Mouse (Mus musculus): ENCODE measurements around the gene Ubqln4.

The Ubqln4 gene

DNA sequence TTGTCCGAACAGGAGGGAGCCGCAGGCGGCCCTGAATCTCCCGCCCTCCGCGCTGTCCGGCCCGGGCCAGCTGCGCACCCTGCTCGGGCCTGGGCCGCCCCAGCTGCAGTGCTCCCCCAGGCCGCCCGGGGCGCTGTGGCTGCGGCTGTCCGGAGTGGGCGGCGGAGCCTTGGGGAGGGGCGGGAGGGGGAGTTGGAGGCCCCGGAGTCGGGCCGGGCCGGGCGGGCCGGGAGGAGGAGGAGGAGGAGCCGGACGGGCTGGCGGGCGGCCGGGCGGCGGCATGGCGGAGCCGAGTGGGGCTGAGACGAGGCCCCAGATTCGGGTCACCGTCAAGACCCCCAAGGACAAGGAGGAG, at the start of gene Ubqln4:
Gene Ubqln4 (plus strand): TSS at position 234 of the 355 bp plus-strand sequence.
- peak; percentile 70 to 73 for DNase-seq

DNA sequence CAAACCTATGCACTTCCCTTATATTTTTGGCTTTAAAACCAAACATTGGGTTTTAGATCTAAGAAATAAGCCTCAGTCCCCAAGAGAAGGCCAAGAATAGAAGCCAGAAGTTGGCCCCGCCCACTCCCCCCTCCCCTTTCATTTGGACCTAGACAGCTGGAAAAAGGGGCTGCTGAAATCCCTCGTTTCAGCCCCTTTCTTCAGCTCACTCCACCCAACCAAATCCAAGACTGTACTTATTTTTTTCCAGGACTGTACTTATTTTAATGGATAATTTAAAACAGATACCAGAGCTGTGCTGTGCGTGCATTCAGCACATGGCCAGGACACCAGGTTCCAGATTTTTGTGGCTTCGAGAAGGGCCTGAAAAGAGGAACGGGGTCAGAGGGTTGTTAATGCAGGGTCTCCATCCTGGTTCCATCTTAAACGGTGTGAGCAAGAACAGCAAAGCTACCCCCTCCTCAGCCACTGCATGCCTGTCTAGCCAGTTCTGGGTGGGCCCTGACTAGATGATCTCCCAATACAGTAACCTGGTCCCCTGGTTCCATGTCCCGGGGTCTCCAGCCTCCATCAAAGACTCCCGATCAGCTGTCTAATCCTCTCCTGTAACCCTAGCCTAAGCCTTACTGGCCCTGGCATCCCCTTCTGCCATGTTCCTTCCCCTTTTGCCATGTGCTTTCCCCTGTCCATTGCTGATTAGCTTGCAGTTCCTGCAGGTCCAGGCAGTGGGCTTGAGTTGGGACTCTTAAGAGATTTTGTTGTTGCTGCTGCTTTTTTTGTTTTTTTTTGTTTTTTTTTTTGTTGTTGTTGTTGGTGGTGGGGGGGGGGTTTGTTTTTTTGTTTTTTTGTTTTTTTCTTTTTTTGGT, 49.4 kb upstream of the Ubqln4 start:
- no peak for DNase-seq

DNA sequence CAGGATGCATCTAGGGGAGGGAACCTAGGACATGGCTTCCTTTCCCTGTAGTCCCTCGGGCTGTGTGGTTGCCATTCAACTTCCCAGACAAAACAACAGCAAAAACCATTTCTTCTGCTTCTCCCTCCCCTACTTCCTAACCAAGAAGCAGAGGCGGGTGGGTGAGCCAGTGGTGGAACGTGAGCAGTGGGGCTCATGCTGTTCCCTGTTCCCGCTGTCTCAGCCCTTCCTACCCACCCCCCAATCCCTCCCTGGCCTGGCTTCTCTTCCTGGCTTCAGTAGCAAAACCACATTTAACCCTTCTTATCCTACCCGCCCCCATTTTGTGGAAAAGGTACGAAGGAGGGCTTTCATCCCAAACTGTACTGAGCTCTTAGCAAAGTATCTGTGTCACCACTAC, 48.5 kb upstream of the Ubqln4 start:
- DNase-seq = no peak

DNA sequence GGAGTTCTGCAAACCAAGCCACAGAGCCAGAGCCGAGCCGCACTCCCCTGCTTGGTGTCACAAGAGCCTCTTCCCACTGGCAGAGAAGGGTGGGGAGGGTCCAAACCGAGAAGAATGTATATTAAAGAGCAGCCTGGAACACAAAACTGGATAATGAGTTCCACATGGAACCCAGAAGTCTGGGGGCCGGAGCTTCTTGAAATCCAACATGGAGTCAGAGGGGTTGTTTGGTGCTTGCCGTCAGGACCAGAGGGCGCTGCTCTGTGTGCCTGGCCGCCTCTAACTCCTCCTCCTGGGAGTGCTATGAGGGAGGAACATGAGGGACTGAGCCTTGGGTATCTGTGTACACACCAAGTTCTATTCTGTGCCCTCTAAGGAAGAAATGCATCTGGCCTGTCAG, 47.8 kb upstream of the Ubqln4 start:
- DNase-seq = no peak

DNA sequence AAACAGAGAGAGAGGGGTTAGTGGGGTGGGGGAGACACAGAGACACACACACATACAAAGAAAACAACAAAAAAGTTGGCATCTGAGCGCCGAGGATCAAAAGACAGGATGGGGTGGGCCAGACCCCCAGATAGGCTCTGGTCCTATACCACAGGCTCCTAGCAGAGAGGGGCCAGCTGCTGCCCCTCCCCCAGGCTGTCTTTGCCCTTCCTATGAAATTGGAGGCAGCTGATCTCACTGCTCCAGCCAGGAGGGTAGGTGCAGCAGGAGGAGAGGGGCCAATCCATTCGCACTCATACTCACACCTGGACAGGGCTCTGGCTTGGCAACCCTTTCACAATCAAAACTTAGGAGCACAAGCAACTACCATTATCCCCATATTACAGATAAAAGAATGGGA, 44.3 kb upstream of the Ubqln4 start:
- peak in 1 of 2 experiments; percentile 56 for DNase-seq

DNA sequence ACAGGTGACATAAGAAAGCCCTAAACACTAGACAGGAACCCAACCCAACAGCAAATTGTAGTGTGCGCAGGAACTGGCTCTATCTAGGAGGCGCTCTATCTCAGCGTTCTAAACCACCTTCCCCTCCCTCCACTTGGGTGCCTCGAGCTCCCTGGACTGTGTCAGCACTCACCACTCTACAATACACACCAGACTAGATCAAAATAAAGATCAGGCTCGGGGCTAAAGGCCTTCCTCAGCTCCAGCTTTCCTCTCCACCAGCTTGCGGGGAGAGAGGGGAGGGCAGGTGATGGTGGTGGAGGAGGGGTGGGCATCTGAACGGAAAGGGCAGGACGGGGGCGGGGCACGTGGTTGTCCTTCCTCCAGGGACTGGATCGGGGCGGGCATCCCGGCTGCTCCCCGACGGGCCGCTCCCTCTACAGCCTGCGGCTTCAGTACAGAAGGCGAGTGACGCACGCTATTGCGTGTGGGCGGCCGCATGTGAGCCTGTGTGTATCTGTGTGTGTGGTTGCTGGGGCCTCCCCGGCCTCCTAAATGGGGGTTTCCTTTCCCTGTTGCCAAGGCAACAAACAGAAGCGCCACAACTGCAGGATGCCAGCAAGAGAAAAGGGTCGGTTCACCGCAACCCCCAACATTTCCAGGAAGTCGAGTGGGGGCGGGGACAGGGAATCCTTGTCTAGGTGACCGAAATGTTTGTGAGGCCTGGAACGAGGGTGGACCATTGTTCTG, 43.7 kb upstream of the Ubqln4 start, which contains the start of gene Lmna:
Gene Lmna (minus strand): TSS at position 265 of the 729 bp plus-strand sequence.
- peak; percentile 89 to 97 for DNase-seq

DNA sequence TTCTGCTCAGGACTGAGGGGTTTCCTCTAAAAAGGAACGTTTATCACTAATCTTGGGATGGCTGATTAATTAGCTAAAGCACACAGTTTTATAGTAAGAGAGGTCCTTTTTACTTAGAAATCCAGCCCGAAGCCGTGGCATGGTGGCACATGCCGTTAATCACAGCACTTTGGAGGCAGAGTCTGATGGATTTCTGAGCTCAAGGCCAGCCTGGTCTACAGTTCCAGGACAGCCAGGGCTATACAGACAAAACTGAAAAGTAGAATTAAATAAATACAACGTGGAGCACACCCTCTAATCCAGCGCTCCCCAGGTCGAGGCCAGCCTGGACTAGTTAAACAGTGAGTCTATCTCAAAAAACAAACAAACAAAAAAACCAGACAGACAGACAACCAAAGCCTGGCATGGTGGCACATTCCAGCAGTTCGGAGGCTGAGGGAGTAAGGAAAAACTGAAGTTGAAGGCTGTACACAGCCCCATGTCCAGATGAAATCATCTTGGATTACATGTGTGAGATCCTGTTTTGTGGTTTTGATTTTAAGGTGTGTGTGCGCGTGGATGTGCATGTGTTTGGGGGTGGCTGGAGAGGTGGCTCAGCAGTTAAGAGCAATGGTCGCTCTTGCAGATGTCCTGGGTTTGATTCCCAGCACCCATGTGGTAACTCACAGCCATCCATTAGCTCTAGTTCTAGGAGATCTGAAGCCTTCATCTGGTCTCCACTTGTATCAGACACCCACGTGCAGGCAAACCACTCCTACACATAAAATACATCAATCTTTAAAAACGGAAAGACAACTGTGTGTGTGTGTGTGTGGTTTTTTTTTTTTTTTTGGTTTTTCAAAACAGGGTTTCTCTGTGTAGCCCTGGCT, 42.9 kb upstream of the Ubqln4 start:
- DNase-seq = no peak

DNA sequence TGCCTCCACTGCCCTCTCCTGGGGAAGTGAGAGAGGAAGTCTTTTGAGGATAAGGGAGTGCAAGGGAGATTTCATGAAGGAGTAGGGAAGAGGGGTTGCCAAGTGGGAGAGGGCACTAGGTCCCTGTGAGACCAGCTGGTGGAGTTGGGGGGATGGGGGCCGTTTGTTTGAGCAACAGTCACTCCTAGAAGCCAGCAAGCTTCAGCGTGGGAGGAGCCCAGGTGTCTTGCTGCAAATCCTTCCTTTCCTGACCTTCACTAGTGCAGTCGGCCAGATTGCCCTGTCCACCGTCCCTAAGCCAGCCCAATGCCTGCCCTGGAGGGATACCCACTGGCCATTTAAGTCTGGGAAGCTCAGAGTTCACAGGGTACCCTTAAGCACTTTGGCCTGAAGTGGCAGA, 42.0 kb upstream of the Ubqln4 start:
- peak in 1 of 2 experiments; percentile 26 for DNase-seq

DNA sequence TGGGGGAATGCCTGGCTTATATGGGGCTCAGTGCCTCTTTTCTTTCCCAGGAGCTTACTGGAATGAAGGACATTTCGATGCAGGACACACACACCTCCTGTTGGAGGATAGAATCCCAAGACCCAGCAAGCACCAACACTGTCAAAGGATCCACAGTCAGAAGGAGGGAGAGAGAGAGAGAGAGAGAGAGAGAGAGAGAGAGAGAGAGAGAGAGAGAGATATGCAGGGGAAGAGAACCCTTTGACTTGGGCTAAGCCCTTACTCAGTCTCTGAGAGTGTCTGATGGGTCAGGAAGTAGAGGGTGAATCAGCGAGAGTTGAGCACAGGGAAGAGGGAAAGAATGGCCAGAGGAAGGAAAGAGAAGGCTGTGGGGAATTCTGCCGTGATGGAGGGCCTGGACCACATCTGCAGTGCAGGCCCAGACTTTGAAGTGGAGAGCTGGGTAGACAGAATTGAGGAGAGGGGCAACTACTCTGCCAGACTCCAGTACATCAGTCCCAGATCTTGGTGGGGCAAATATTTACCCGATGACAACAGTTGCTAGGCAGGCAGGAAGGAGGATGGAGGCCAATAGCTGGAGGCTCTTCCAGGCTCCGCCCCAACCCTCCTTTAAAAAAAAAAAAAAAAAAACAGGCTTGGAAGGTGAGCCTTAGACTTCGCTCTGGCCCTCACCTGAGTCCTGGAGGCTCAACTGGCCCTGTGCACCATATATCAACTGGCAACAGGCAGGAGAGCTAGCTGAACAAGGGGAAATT, 41.2 kb upstream of the Ubqln4 start:
- DNase-seq = no peak

DNA sequence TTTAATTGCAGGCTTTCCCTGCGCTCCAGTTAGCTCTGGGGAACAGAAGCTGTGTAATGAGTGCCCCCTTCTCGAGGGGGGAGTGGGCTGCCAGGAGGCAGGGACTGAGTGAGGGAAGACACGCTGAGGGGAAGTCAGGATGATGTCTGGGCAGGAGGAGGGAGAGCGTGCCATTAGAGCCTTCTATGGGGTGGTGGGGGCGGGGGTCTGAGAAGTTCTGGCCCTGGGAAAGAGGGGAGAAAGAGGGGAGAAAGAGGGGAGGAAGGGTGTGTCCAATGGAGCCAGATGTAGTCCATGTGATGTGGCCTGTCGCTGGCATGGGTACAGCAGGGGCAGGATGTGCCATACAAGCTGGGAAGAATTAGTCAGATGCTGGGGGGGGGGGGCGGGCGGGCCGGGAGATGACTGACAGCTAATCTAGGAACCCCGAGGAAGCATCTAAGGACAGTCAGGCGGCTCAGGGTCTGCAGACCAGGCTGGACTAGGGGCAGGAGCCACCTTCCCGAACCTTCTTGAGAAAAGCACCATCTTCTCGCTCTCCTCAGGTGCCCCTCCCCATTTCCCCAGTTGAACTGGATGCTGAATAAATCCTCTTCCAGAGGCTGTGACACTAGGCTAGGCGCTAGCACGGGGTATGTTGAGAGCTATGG, 40.5 kb upstream of the Ubqln4 start:
- no peak for DNase-seq

DNA sequence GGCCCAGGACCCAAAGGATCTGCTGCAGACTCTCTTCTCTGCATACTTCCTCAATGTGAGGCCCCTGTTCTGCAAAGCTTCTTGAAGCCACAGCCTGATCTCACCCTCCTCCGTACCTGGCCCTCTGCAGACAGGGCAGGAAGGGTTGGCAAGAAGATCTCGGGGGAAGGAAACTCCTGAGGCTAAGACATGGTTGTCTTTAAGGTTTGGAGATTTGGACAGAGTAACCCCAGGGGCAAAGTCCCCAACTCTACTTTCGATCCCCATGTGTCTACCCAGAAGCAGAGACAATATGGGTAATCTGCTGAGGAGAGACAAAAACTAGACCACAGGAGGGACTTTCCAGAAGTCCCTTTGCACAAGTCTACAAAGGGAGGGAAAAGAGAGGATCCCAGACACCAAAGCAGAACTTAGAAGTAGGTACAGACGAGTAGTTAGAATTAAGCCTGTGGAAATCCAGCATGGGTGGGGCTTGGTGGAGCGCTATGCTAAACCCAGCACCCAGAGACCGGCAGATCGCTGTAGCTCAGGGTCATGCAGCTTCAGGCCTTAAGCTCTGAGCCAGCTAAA, 39.9 kb upstream of the Ubqln4 start:
- DNase-seq = no peak

DNA sequence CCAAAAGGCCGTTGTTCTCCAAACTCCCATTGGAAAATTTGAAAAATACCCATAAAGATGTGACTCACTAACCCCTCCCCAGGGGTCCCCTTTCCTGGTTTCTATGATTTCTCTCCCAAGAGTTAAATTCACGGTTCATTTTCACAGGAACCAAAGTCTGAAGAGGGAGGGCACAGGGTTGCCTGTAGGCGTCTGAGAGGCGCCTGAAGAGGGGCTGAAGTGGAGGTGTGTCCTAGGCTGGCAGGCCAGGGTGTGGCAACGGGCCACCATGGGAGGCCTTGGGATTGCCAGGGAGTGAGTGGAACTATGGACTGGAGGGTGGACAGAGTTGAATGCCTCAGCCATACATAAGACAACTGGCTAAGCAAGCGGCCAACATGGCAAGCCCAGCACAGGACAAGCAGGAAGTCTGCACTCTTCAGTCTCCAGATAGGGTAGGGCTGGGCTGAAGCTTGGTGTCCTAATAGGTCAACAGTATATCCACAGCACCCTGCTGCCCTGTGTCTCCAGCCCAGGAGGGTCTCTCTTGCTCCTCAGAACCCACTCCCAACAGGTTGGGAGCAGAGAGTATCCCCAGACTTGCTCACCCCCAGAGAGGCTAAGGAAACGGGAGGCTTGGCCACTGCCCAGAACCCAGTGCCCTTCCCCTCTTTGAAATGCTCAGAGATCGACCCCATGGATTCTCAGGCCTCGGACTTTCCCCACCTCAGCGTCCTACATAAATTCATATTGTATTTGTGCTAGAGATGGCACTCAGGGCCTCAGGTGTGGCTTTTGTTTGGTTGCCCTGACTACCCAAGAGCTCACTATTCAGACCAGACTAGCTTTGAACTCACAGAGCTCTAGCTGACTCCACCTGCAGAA, 39.1 kb upstream of the Ubqln4 start:
- no peak for DNase-seq

DNA sequence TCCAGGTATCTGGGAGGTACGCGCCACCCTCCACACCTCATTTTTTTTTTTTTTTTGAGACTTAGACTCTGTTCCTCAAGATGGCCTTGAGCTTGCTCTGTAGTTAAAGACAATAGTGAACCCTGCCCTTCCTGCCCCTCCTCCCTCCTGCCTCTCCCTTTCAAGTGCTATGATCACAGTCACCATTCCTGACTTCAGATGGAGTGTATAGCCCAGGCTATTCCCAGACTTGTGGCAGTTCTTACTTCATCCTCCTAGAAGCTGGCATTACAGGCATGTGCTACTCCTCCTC, 38.5 kb upstream of the Ubqln4 start:
- DNase-seq = no peak

DNA sequence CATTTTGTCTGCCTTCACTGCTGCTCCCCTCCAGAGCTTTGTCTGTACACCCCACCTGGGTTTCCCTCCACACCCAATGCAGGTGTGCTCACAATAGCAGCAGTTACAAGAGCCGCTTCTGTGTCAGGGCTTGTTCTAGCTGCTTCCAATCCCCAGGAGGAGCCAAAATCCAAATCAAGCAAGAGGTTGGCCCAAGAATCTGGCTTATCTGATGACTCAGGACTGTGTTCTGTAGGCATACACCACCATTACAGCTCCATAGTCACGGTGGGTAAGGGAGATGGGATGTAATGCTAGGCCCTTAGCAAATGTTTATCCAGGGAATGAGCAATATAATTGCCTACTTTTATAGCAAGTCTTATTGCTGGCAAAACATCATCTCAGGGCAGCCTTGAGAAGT, 37.2 kb upstream of the Ubqln4 start:
- DNase-seq = no peak

DNA sequence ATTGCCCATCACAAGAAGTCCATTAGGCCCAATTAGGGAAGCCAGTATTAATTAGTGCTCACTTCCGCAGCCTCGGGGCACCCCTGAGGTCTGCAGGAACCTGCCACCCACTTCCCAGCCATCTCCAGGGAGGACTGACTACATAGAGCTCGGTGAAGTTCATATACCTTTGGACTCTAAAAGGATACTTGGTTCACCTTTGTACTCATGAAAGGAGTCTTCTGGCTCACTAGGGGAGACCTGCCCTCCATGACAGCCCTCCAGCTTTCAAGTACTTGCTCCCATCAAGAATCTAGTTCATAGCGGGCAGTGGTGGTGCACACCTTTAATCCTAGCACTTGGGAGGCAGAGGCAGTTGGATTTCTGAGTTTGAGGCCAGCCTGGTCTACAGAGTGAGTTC, 35.1 kb upstream of the Ubqln4 start:
- DNase-seq = no peak

DNA sequence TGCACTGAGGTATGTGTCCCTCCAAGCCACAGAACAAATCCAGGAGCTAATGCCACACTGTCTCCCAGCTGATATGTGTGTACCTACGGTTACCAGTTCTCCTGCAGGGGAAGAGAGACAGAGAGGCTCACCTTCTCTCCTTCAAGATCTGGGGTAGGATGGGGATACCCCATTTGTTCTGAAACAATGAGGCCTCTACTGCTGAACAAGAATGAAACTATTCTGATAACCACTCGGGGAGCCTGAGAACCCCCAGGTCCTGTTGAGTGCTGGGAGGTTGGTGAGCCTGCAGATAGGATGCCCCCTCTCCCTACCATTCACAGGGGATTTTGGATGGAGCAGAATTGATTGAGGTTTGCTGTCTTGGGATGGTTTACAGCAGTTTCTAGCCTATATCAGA, 33.5 kb upstream of the Ubqln4 start:
- DNase-seq = no peak

DNA sequence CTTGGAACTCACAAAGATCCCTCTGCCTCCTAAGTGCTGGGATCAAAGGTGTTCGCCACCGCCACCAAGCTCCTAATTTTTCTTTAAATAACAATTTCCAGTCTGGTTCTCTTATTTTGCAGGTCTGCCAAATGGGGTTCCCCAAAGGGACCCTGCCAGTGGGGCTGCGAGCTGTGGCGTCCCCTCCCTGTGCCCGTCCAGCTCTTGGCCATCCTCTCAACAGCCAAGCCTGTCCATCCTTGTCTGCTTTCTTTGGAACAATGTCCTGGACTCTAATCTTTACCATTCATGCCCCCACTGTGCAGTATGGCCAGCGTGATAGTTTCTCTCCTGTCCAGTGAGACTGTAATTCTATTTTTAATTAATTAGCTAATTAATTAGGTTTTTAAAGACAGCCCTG, 32.4 kb upstream of the Ubqln4 start:
- DNase-seq = no peak

DNA sequence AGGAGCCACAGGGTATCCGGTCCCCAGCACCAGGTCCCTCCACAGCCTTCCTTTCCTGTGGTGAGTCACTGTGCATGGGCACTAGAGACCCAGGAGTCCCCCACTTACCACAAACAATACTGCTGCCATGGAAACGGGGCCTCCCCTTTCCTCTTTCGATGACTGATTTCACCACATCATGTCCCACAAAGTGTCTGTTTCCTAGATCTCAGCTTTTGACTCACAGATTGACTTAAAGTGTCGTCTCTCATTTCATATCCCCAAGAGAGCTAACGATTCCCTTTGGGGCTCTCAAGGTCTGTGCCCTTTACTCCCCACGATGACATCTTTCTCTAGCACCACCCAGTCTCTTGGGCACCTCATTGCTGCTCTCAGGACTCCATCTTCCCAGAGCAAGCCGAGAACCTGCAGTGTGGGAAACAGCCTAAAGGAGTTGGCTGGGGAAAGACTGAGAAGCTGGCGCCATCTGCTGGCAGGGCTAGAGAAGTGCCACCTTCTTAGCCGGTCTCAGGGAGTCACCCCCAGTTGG, 31.7 kb upstream of the Ubqln4 start:
- peak in 1 of 2 experiments; percentile 62 for DNase-seq

DNA sequence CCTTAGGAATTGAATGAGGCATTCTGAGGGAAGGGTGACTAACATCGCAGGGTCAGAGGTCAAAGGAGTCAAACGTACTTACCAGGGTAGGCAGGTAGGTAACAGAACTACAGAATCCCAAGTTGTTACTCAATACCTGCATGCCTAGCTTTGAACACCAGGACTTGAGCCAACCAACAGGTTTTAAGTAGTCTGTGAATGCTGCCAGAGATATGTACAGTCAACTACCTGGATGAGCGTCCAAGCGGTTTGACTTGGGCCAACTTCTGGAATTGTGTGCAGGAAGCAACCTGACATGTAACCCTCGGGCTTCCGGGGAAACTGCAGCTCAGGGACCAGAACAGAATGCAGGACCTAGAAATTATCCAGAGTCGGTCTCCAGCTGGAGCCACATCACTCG, 30.5 kb upstream of the Ubqln4 start:
- DNase-seq = no peak

DNA sequence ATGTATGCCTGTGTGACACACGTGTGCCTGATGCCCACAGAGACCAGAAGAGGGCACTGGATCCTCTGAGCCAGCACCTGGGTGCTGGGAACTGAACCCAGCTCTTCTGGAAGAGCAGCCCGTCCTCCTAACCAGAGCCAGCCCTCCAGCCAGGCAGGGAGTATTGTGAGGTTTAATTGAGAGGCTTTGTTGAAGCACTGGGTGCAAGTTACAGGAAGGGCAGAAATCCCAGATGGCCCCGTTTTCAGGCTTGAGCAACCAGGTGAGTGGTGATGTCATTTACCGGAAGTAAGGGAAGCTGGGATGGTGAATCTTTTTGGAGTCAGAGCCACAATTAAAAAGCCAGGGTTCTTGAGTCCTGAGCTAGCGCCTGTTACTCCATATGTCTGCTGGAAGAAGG, 28.5 kb upstream of the Ubqln4 start:
- no peak for DNase-seq

Measured in thymus, adult 18-20 months (tissue).